Mouse (Mus musculus): ENCODE data around the gene Frmd4b.

DNA sequence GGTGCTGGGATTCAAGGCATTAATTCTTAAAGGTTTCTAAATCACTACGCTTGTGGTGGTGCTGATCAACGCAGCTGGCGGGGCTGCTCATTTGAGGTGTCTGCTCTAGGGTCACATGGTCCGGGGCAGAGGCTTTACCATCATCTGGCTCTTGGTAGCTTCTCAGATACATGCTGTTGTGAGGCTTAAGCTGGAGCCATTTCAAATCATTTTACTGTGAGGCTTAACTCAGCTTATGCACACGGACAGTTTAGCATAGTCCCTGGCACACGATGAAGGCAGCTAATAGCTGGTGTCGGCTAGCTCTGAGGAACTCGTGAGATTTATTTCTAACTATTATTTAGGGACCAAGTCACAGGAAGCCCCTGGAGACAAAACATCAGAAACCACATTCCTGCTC, 65.5 kb downstream of the Frmd4b start:
- TF ChIP-seq CTCF (IDR thresholded peaks at IDR 0.05; ENCODE audit: extremely low read depth, insufficient read depth, insufficient read length, insufficient replicate concordance) (no peak), POLR2A (IDR thresholded peaks at IDR 0.05; ENCODE audit: low read depth, low read length) (no peak)
